Mouse (Mus musculus) heart, adult 2 months (tissue): ENCODE measurements around the gene Pdzrn3.

Source experiments
- CTCF ChIP-seq: fragments of 200-600 bp; IDR thresholded peaks from 2 replicates; pipeline ENCODE4 v1.8.1; 2022; ENCODE audit warnings: antibody characterized with exemption, mild to moderate bottlenecking, moderate library complexity
- EP300 ChIP-seq: fragments of 200-500 bp; IDR thresholded peaks from 2 replicates; pipeline ENCODE4 v1.6.1; 2011; ENCODE audit warnings: low read depth, low read length, control low read depth; ENCODE audit not compliant: insufficient read depth
- POLR2A ChIP-seq: fragments of 200-500 bp; IDR thresholded peaks from 2 replicates; pipeline ENCODE4 v1.6.1; 2011; ENCODE audit warnings: mild to moderate bottlenecking, low read depth, low read length, control low read depth; ENCODE audit not compliant: insufficient read depth

DNA sequence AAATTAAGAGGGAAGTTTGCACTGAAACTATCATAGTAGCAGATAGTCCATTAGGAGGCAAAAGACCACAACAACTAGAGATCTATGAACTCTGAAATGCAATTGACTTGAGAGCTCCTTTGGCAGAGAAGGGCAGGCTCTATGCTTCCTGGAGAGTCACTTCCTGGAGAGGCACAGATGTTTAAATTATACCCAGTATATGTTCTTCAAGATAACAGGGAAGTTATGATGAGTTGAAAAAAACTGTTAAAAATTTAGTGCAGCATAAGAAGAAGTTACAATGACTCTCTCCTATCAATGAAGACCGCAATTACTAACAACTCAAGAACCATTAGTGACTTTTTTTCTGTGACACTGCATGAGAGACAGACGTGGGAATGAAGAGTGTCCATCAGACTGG lies 90.6 kb downstream of the Pdzrn3 start:
- TF ChIP-seq CTCF (no peak), POLR2A (no peak), EP300 (no peak)
